Mouse (Mus musculus) thymus, adult 2 months (tissue): ENCODE measurements around the gene Gm28961. TPM values are rescaled to one million over a fixed set of nuclear protein-coding genes. Genes with fewer than 3 reads are reported as not detected.
"Not testable (repeated sequence)": the region's sequence is repeated elsewhere in the genome, so short reads cannot be mapped to it uniquely, and the experiment has no call there.

Experiments used
- DNase-seq: peaks from one replicate; pipeline ENCODE4 v3.0.0; 2021
- H3K27ac ChIP-seq: fragments of 200-500 bp; 2 replicates; pipeline ENCODE4 v1.5.1; 2012; ENCODE audit warnings: low read length, control low read depth; ENCODE audit not compliant: control insufficient read depth, insufficient read depth
- H3K27me3 ChIP-seq: fragments of 200-500 bp; 2 replicates; pipeline ENCODE4 v1.6.1; 2012; ENCODE audit warnings: mild to moderate bottlenecking, low read length, moderate library complexity, mixed read lengths; ENCODE audit not compliant: control insufficient read depth, insufficient read depth
- H3K36me3 ChIP-seq: fragments of 200-500 bp; 2 replicates; pipeline ENCODE4 v1.6.1; 2012; ENCODE audit warnings: mild to moderate bottlenecking, low read length, moderate library complexity; ENCODE audit not compliant: control insufficient read depth, insufficient read depth
- H3K4me1 ChIP-seq: fragments of 200-500 bp; replicated peaks from 2 replicates; pipeline ENCODE4 v1.6.1; 2012; ENCODE audit warnings: low read length; ENCODE audit not compliant: control insufficient read depth, insufficient read depth
- H3K4me3 ChIP-seq: fragments of 200-500 bp; 2 replicates; pipeline ENCODE4 v1.5.1; 2012; ENCODE audit warnings: mild to moderate bottlenecking, low read length, control low read depth, moderate library complexity; ENCODE audit not compliant: control insufficient read depth, insufficient read depth
- WGBS: fragments of 180-500 bp; shearing (Covaris S2); methylation state at CpG from one replicate; pipeline ENCODE4 v1.1.7; 2018; 5-methylcytosine and 5-hydroxymethylcytosine counted together
- polyA plus RNA-seq: library from polyadenylated mRNA; depleted of rRNA; stranded (reverse); fragments of >200 nt; gene quantifications from 2 replicates; pipeline ENCODE4 v1.2.3, GENCODE M21; 2012; rRNA removed

The Gm28961 gene
- polyA plus RNA-seq: not detected in 2 replicates

DNA sequence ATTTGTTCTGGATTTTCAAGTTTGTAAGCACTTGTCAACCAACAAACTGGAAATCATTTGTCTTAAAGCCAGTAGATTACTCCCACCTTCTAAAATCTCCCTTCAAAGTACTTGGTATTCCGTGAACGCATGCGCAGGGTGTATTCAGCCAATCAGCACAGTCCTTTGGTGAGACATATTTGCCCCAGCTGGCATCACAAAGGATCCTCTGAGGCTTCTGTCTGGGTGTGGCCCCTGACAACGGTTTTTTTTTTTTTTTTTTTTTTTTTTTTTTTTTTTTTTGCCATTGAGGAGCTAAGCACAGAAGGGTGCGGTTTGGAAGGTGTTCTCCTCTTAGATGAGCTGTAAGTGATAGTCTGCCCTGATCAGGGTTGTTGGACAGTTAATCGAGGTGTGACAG, at the start of gene Gm28961:
TSS of gene Gm28961 (plus strand) at position 301 of the 400 bp plus-strand sequence.
- not testable (repeated sequence) for H3K27me3 ChIP-seq, H3K4me3 ChIP-seq, DNase-seq, H3K4me1 ChIP-seq, H3K36me3 ChIP-seq, H3K27ac ChIP-seq
- WGBS: no CpG with 5 or more reads among the region's 6 CpGs

Other genes with a start within 250 kb of the Gm28961 start
- gene Gm21943, start 172.0 kb upstream of the Gm28961 start, polyA plus RNA-seq: not detected in 2 replicates